ENCODE assay signal across 14 mouse cellular contexts in the genomic region with DNA sequence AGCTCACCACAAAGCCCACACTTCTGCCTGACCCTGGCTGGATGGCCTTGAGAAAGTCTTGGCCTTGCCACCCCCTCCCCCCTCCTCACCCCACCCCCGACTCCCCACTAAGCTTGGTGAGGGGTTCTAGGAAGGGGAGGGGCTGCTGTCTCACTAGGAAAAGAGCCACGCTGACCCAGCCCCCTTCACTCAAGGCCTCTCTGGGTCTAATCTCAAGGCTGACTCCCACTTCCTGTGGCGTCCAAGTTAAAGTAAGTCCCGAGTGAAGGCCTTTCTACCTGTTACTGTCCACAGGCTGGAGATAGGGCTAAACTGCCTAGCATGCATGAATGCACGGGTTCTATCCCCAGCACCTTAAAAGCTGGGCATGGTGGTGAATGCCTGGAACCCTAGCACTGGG. TPM values are rescaled to one million over a fixed set of nuclear protein-coding genes. Genes with fewer than 3 reads are reported as not detected.
DNase-seq lines count a peak whose midpoint lies in the region; ATAC-seq and TF ChIP-seq lines count a peak whose summit lies in the region.
"Had no signal": no experiment of that assay in that cellular context is flagged by ENCODE, and none has a peak within 500 bp of the region (broad histone marks: within the 10 kb centered on the region; RNA-seq: fewer than 3 reads in every experiment).

No protein-coding gene starts in this region.

- H3K4me1 ChIP-seq in intestine, embryonic 14.5 days (replicated peaks; ENCODE audit: control insufficient read depth, insufficient read depth, low read length), result peaks cover 31% of the 10 kb centered on the region
- H3K4me1 ChIP-seq in intestine, embryonic 15.5 days (replicated peaks), result peaks cover 30% of the 10 kb centered on the region
- peaks cover 68% of the 10 kb centered on the region for H3K4me1 ChIP-seq in thymus, adult 2 months (replicated peaks; ENCODE audit: control insufficient read depth, insufficient read depth, low read length)

- WGBS in intestine, embryonic 14.5 days, result 24% methylated on average over 5 of the region's 5 CpGs
- 22% methylated on average over 5 of the region's 5 CpGs for WGBS in intestine, embryonic 15.5 days
- 29% methylated on average over 5 of the region's 5 CpGs for WGBS in thymus, adult 2 months

- DNase-seq in adrenal gland, adult 2 months, result peak; percentile 49
- no peak for DNase-seq in adrenal gland, postnatal 25 days
- no peak for DNase-seq in intestine, embryonic 14.5 days (ENCODE audit: low spot score)
- no peak for DNase-seq in thymus, adult 2 months
- no peak for DNase-seq in thymus, postnatal 14 days
- no peak for DNase-seq in layer of hippocampus, adult 9-11 months
- DNase-seq in retina, embryonic 14.5 days (ENCODE audit: low spot score), result no peak
- DNase-seq: cerebellum, adult 2 months; gastrocnemius, postnatal 36 days had no signal

- TF ChIP-seq POLR2A in thymus, adult 2 months (IDR thresholded peaks at IDR 0.05; ENCODE audit: control insufficient read depth, extremely low read depth, insufficient read depth, low read length, poor library complexity), result no peak

- no peaks in the 10 kb centered on the region for H3K27me3 ChIP-seq in intestine, embryonic 14.5 days (replicated peaks; ENCODE audit: control insufficient read depth, insufficient read depth, low read length)
- H3K27me3 ChIP-seq in intestine, embryonic 15.5 days (replicated peaks), result no peaks in the 10 kb centered on the region
- H3K27me3 ChIP-seq in thymus, adult 2 months (ENCODE audit: control insufficient read depth, insufficient read depth, low read length), result no peaks in the 10 kb centered on the region

- H3K36me3 ChIP-seq in intestine, embryonic 14.5 days (ENCODE audit: control insufficient read depth, insufficient read depth, low read length), result no peaks in the 10 kb centered on the region
- no peaks in the 10 kb centered on the region for H3K36me3 ChIP-seq in intestine, embryonic 15.5 days
- no peaks in the 10 kb centered on the region for H3K36me3 ChIP-seq in thymus, adult 2 months (ENCODE audit: control insufficient read depth, insufficient read depth, low read length)

- H3K4me3 ChIP-seq in intestine, embryonic 14.5 days (ENCODE audit: low read depth, low read length), result no peak overlapping the region
- no peak overlapping the region for H3K4me3 ChIP-seq in intestine, embryonic 15.5 days (replicated peaks)
- no peak overlapping the region for H3K4me3 ChIP-seq in thymus, adult 2 months (ENCODE audit: control insufficient read depth, insufficient read depth, low read length)

- no peak overlapping the region for H3K4me2 ChIP-seq in intestine, embryonic 14.5 days (ENCODE audit: low read length)
- no peak overlapping the region for H3K4me2 ChIP-seq in intestine, embryonic 15.5 days (replicated peaks)

- no peak for TF ChIP-seq CTCF in thymus, adult 2 months (IDR thresholded peaks at IDR 0.05; ENCODE audit: borderline replicate concordance, control insufficient read depth, extremely low read depth, insufficient read depth, low read length, poor library complexity)

- H3K9ac ChIP-seq in intestine, embryonic 14.5 days (ENCODE audit: low read length), result no peak overlapping the region
- no peak overlapping the region for H3K9ac ChIP-seq in intestine, embryonic 15.5 days

- peak overlapping the region; percentile 7; the same call in 1 of the 2 replicates for H3K27ac ChIP-seq in intestine, embryonic 14.5 days (ENCODE audit: low read depth)
- no peak overlapping the region for H3K27ac ChIP-seq in intestine, embryonic 15.5 days
- H3K27ac ChIP-seq in thymus, adult 2 months (ENCODE audit: control insufficient read depth, insufficient read depth, low read length), result 0 out of 2 replicates have a peak overlapping the region, but pooled peaks have one; percentile 9
- H3K27ac ChIP-seq: hindbrain, postnatal 0 days had no signal

- ATAC-seq in intestine, embryonic 14.5 days (replicated peaks; ENCODE audit: low FRiP score, low TSS enrichment, low read depth), result no peak
- no peak for ATAC-seq in intestine, embryonic 15.5 days
- ATAC-seq: forebrain, embryonic 16.5 days; hindbrain, postnatal 0 days had no signal

- H3K9me3 ChIP-seq in intestine, embryonic 14.5 days (ENCODE audit: control insufficient read depth, low read length), result no peaks in the 10 kb centered on the region
- no peaks in the 10 kb centered on the region for H3K9me3 ChIP-seq in intestine, embryonic 15.5 days

RNA-seq across cellular contexts. Expression of a gene that starts 9.8 kb away (rescaled TPM):
- 10 to 100 TPM; 68.0 to 69.5 TPM for total RNA-seq in adrenal gland, adult 2 months (2021)
- 24.4 and 27.1 TPM in 2 replicates for polyA plus RNA-seq in adrenal gland, adult 2 months (2012; rRNA removed)
- 55.9 and 60.1 TPM in 2 replicates for total RNA-seq in adrenal gland, postnatal 25 days (2021)
- polyA plus RNA-seq in intestine, embryonic 14.5 days (2014; fragmentation: Nextera tagmentation; extraction: Ambion mirVana), result 8.1 and 8.7 TPM in 2 replicates
- polyA plus RNA-seq in intestine, embryonic 15.5 days (2015; fragmentation: Nextera tagmentation; extraction: Ambion mirVana), result 25.9 and 26.6 TPM in 2 replicates
- 157 and 179 TPM in 2 replicates for polyA plus RNA-seq in thymus, adult 2 months (2012; rRNA removed)

RNA-seq across cellular contexts. Expression of a gene that starts 23.1 kb away (rescaled TPM):
- total RNA-seq in adrenal gland, adult 2 months (2021), result not detected
- not detected in 2 replicates for polyA plus RNA-seq in adrenal gland, adult 2 months (2012; rRNA removed)
- total RNA-seq in adrenal gland, postnatal 25 days (2021), result not detected in 2 replicates
- polyA plus RNA-seq in intestine, embryonic 14.5 days (2014; fragmentation: Nextera tagmentation; extraction: Ambion mirVana), result not detected in 2 replicates
- not detected in 2 replicates for polyA plus RNA-seq in intestine, embryonic 15.5 days (2015; fragmentation: Nextera tagmentation; extraction: Ambion mirVana)
- polyA plus RNA-seq in thymus, adult 2 months (2012; rRNA removed), result 0.33 and 0.58 TPM in 2 replicates
- total RNA-seq: gastrocnemius, postnatal 36 days; hindbrain, postnatal 0 days; liver, adult 2 months had no signal
- polyA plus RNA-seq: cerebellum, adult 2 months; forebrain, embryonic 16.5 days; hindbrain, postnatal 0 days; liver, adult 2 months; urinary bladder, adult 2 months had no signal

RNA-seq across cellular contexts. Expression of a gene that starts 41.7 kb away (rescaled TPM):
- not detected for total RNA-seq in adrenal gland, adult 2 months (2021)
- polyA plus RNA-seq in adrenal gland, adult 2 months (2012; rRNA removed), result not detected in 2 replicates
- total RNA-seq in adrenal gland, postnatal 25 days (2021), result not detected in 2 replicates
- polyA plus RNA-seq in intestine, embryonic 14.5 days (2014; fragmentation: Nextera tagmentation; extraction: Ambion mirVana), result not detected in 2 replicates
- not detected in 2 replicates for polyA plus RNA-seq in intestine, embryonic 15.5 days (2015; fragmentation: Nextera tagmentation; extraction: Ambion mirVana)
- polyA plus RNA-seq in thymus, adult 2 months (2012; rRNA removed), result not detected in 2 replicates
- total RNA-seq: gastrocnemius, postnatal 36 days; hindbrain, postnatal 0 days; liver, adult 2 months had no signal
- polyA plus RNA-seq: cerebellum, adult 2 months; forebrain, embryonic 16.5 days; hindbrain, postnatal 0 days; liver, adult 2 months; urinary bladder, adult 2 months had no signal

RNA-seq across cellular contexts. Expression of a gene that starts 53.1 kb away (rescaled TPM):
- not detected for total RNA-seq in adrenal gland, adult 2 months (2021)
- polyA plus RNA-seq in adrenal gland, adult 2 months (2012; rRNA removed), result 1.4 and 45.4 TPM in 2 replicates
- not detected in 2 replicates for total RNA-seq in adrenal gland, postnatal 25 days (2021)
- 18.6 and 323 TPM in 2 replicates for polyA plus RNA-seq in intestine, embryonic 14.5 days (2014; fragmentation: Nextera tagmentation; extraction: Ambion mirVana)
- 958 and 2,971 TPM in 2 replicates for polyA plus RNA-seq in intestine, embryonic 15.5 days (2015; fragmentation: Nextera tagmentation; extraction: Ambion mirVana)
- polyA plus RNA-seq in thymus, adult 2 months (2012; rRNA removed), result 1.3 and 5.4 TPM in 2 replicates
- total RNA-seq: gastrocnemius, postnatal 36 days; hindbrain, postnatal 0 days had no signal
- polyA plus RNA-seq: forebrain, embryonic 16.5 days; hindbrain, postnatal 0 days had no signal
